Mouse (Mus musculus) stomach, postnatal 0 days (tissue): ENCODE results near the gene Olfr659. TPM values are rescaled to one million over a fixed set of nuclear protein-coding genes. Genes with fewer than 3 reads are reported as not detected.

Experiments used
- ATAC-seq: fragments of 200-750 bp; cut with Nextera tagmentation; 2 replicates; pipeline ENCODE4 v1.8.0; 2017; ENCODE audit not compliant: low FRiP score, low TSS enrichment
- DNase-seq: peaks from one replicate; pipeline ENCODE4 v3.0.0-alpha.2; 2016; ENCODE audit warnings: low spot score
- H3K27ac ChIP-seq: fragments of 300-500 bp; sonication (generic); replicated peaks from 2 replicates; pipeline ENCODE4 v1.5.1; 2014; ENCODE audit warnings: mild to moderate bottlenecking, control low read depth
- H3K27me3 ChIP-seq: fragments of 300-500 bp; sonication (generic); 2 replicates; pipeline ENCODE4 v1.6.1; 2014; ENCODE audit warnings: low read length; ENCODE audit not compliant: control insufficient read depth, insufficient read depth
- H3K36me3 ChIP-seq: fragments of 300-500 bp; sonication (generic); 2 replicates; pipeline ENCODE4 v1.6.1; 2014; ENCODE audit warnings: low read length, mixed read lengths; ENCODE audit not compliant: control insufficient read depth, insufficient read depth
- H3K4me1 ChIP-seq: fragments of 300-500 bp; sonication (generic); replicated peaks from 2 replicates; pipeline ENCODE4 v1.6.1; 2014; ENCODE audit warnings: antibody characterized with exemption; ENCODE audit not compliant: control insufficient read depth, insufficient read depth
- H3K4me2 ChIP-seq: fragments of 300-500 bp; sonication (generic); replicated peaks from 2 replicates; pipeline ENCODE4 v1.6.1; 2014; ENCODE audit warnings: low read depth, mild to moderate bottlenecking, control low read depth, moderate library complexity
- H3K4me3 ChIP-seq: fragments of 300-500 bp; sonication (generic); 2 replicates; pipeline ENCODE4 v1.5.1; 2014; ENCODE audit warnings: low read depth, low read length, control low read depth
- H3K9ac ChIP-seq: fragments of 300-500 bp; sonication (generic); 2 replicates; pipeline ENCODE4 v1.6.1; 2014; ENCODE audit warnings: mild to moderate bottlenecking, low read length, control low read depth, mixed read lengths
- H3K9me3 ChIP-seq: fragments of 300-500 bp; sonication (generic); 2 replicates; pipeline ENCODE4 v1.6.1; 2016; ENCODE audit warnings: low read length; ENCODE audit not compliant: control insufficient read depth
- CTCF ChIP-seq: IDR thresholded peaks from 2 replicates; pipeline ENCODE4 v1.5.1; 2016; ENCODE audit warnings: antibody characterized with exemption, low read depth, mild to moderate bottlenecking, moderate library complexity
- EP300 ChIP-seq: optimal IDR thresholded peaks from 2 replicates; pipeline ENCODE3; 2016; ENCODE audit warnings: antibody characterized with exemption
- WGBS: fragments of 180-500 bp; shearing (Covaris S2); extraction: QIAGEN DNeasy Blood & Tissue Kit; methylation state at CpG from one replicate; pipeline ENCODE4 v1.1.7; 2014; 5-methylcytosine and 5-hydroxymethylcytosine counted together
- polyA plus RNA-seq: library from polyadenylated mRNA; unstranded; fragments of >200 nt; fragmentation: Nextera tagmentation; extraction: Ambion mirVana; gene quantifications from 2 replicates; pipeline ENCODE4 v1.2.1, GENCODE M21; 2015

Olfr659 gene
- not detected in 2 replicates for polyA plus RNA-seq

DNA sequence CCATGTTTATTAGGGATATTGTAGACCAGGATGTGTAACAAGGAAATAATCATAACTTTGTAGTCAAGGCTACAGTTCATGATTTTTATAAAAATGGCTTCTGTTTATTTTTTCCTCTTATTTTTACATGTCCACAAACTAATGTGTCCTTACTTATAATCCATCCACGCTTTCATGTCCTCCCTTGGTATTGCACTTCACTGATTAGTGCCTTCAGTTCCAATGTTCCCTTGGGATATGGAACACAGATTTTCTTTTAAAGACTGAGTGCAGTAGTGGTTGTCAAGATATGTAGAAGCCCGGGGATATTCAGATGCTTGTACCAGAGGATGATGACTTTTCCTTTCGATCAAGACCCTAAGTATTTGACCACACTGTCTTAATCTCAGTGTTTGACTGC is at the start of gene Olfr659:
TSS of gene Olfr659 (plus strand) at position 301 of the 400 bp plus-strand sequence.
- Histone ChIP-seq H3K36me3 (no peaks in the 10 kb centered on the region), H3K27me3 (no peaks in the 10 kb centered on the region), H3K27ac (no peak within 1 kb of the TSS), H3K9me3 (no peaks in the 10 kb centered on the region), H3K4me3 (no peak within 1 kb of the TSS), H3K9ac (no peak within 1 kb of the TSS), H3K4me1 (no peaks in the 10 kb centered on the region), H3K4me2 (no peak within 1 kb of the TSS)
- TF ChIP-seq CTCF, result no peak
- no peak for TF ChIP-seq EP300
- WGBS, result 81% methylated on average over 3 of the region's 3 CpGs
- DNase-seq, result no peak
- no peak for ATAC-seq

DNA sequence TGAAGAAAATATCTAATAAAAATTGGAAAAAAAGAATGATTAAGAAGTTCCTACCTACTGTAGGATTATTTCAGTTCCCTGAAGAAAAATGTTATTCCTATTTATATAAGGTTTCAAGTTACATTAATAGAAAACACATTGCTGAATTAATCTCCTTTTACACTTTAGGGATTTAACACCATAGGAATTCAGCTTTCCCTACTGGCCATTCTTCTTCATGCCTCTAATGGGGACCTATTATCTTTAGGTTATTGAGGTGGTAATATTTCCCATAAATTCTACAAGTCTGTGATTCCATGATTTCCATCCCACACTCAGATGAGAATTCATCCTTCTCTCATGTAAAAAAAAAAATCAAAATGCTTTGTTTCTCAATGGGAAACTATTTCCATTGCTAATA is 42.1 kb upstream of the Olfr659 start, which contains the start of gene Olfr657:
TSS of gene Olfr657 (plus strand) at position 301 of the 400 bp plus-strand sequence.
- Histone ChIP-seq H3K27me3 (no peaks in the 10 kb centered on the region), H3K9me3 (no peaks in the 10 kb centered on the region), H3K4me3 (no peak within 1 kb of the TSS), H3K27ac (no peak within 1 kb of the TSS), H3K9ac (no peak within 1 kb of the TSS), H3K4me2 (no peak within 1 kb of the TSS), H3K36me3 (no peaks in the 10 kb centered on the region), H3K4me1 (no peaks in the 10 kb centered on the region)
- no peak for DNase-seq
- TF ChIP-seq CTCF (no peak), EP300 (no peak)
- no peak for ATAC-seq

DNA sequence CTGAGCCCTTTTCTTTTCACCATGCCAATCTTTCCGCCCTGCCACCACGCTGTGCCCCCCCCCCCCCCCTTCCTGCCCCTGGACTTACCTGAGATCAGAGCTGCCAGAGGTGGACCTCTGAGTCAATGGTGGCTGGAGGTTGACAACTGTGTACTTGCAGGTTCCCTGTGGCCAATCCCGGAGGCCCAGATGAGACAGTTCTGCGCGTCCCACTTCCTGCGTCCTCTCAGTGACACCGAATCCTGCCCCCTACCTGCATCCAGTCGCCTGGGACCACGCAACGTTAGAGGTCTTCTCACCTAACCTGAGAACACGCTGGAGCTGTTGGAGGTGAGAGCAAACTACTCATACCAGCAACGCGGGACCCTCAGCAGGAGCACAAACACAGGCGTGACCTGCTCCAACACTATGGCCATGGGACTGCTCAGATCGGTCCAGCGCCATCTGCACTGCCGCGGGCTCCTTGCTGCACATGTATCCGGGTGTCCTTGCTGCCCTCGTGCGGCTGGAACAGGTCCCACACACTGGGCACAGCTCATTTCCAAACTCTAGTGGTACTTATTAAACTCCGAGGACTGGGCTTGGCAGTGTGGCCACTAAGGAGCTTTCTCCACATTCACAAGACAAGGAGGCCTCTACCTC is 19.6 kb upstream of the Olfr659 start, which contains the start of gene Olfr658:
TSS of gene Olfr658 (minus strand) at position 465 of the 642 bp plus-strand sequence.
- Histone ChIP-seq H3K4me2 (no peak within 1 kb of the TSS), H3K36me3 (no peaks in the 10 kb centered on the region), H3K9ac (no peak within 1 kb of the TSS), H3K27me3 (no peaks in the 10 kb centered on the region), H3K9me3 (no peaks in the 10 kb centered on the region), H3K4me1 (no peaks in the 10 kb centered on the region), H3K27ac (no peak within 1 kb of the TSS), H3K4me3 (no peak within 1 kb of the TSS)
- peak; percentile 80 for ATAC-seq
- DNase-seq, result peak; percentile 64
- 21% methylated on average over 21 of the region's 22 CpGs for WGBS
- TF ChIP-seq EP300 (no peak), CTCF (peak; percentile 69)

DNA sequence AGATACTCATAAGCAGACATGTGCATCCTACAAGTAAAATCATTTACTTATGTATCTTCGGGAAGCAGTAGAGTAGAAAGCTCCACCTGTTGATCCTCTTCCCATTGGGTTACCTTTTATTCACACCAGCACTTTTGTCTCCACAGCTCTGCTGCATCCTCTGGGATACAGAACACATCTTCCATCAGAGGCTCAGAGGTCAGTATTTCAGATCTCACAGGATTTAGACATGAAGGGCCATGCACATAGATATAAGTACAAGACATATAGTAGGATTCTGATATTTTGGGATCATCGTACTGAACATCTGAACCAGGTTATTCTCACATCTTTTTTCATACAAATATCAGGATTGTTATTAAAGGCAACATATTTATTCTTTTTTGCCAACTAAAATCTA is 19.6 kb downstream of the Olfr659 start, which contains the start of gene Olfr661:
TSS of gene Olfr661 (plus strand) at position 301 of the 400 bp plus-strand sequence.
- WGBS, result 95% methylated on average over 2 of the region's 2 CpGs
- H3K9ac ChIP-seq, result no peak within 1 kb of the TSS
- DNase-seq, result no peak
- H3K4me2 ChIP-seq, result no peak within 1 kb of the TSS
- H3K27me3 ChIP-seq, result no peaks in the 10 kb centered on the region
- H3K4me3 ChIP-seq, result no peak within 1 kb of the TSS
- ATAC-seq, result no peak
- no peaks in the 10 kb centered on the region for H3K36me3 ChIP-seq
- H3K9me3 ChIP-seq, result no peaks in the 10 kb centered on the region
- H3K27ac ChIP-seq, result no peak within 1 kb of the TSS
- no peaks in the 10 kb centered on the region for H3K4me1 ChIP-seq
- TF ChIP-seq CTCF (no peak), EP300 (no peak)

Other genes starting within 250 kb of the Olfr659 start
- 1.2 and 1.6 TPM in 2 replicates for gene Trim30a, start 201.6 kb upstream of the Olfr659 start, polyA plus RNA-seq
- gene Trim30d, start 158.9 kb upstream of the Olfr659 start, polyA plus RNA-seq, result 0.87 and 1.0 TPM in 2 replicates
- not detected in 2 replicates for gene Olfr651, start 116.6 kb upstream of the Olfr659 start, polyA plus RNA-seq
- gene Olfr652, start 105.9 kb upstream of the Olfr659 start, polyA plus RNA-seq, result not detected in 2 replicates
- gene Olfr653, start 89.4 kb upstream of the Olfr659 start, polyA plus RNA-seq, result not detected in 2 replicates
- not detected in 2 replicates for gene Olfr654, start 79.7 kb upstream of the Olfr659 start, polyA plus RNA-seq
- not detected in 2 replicates for gene Olfr655, start 65.0 kb upstream of the Olfr659 start, polyA plus RNA-seq
- not detected in 2 replicates for gene Olfr656, start 52.8 kb upstream of the Olfr659 start, polyA plus RNA-seq
- not detected in 2 replicates for gene Olfr657, start 42.0 kb upstream of the Olfr659 start, polyA plus RNA-seq
- gene Olfr658, start 19.4 kb upstream of the Olfr659 start, polyA plus RNA-seq, result not detected in 2 replicates
- gene Olfr661, start 19.7 kb downstream of the Olfr659 start, polyA plus RNA-seq, result not detected in 2 replicates
- not detected in 2 replicates for gene Usp17le, start 110.7 kb downstream of the Olfr659 start, polyA plus RNA-seq
- gene Usp17lb, start 175.8 kb downstream of the Olfr659 start, polyA plus RNA-seq, result not detected in 2 replicates
- not detected in 2 replicates for gene Usp17la, start 190.3 kb downstream of the Olfr659 start, polyA plus RNA-seq
- not detected in 2 replicates for gene Olfr665, start 211.3 kb downstream of the Olfr659 start, polyA plus RNA-seq
- 0.10 TPM in 1 of 2 replicates, not detected in the other for gene Olfr666, start 229.2 kb downstream of the Olfr659 start, polyA plus RNA-seq